Mouse (Mus musculus) CH12.LX (cell line): ENCODE results near the gene Spred2.

Source experiments
- CTCF ChIP-seq, 2 experiments: IDR thresholded peaks in 1 of 2; conservative IDR thresholded peaks in 1 of 2; 2 replicates each; pipeline ENCODE4 v1.5.1; 2011 to 2012; ENCODE audit warnings: low read depth in 2 of 2, low read length in 2 of 2, improper control_type of control experiment in 1 of 2, inconsistent platforms in 1 of 2, mild to moderate bottlenecking in 1 of 2, moderate library complexity in 1 of 2
- E2F4 ChIP-seq: IDR thresholded peaks from 2 replicates; pipeline ENCODE4 v1.6.1; 2011; ENCODE audit warnings: low read depth, low read length, improper control_type of control experiment; ENCODE audit not compliant: insufficient replicate concordance
- HCFC1 ChIP-seq: IDR thresholded peaks from 2 replicates; pipeline ENCODE4 v1.6.1; 2012; ENCODE audit warnings: low read depth, mild to moderate bottlenecking, inconsistent platforms, low read length, improper control_type of control experiment
- MAFK ChIP-seq: IDR thresholded peaks from 2 replicates; pipeline ENCODE4 v1.6.1; 2011; ENCODE audit warnings: low read length, improper control_type of control experiment; ENCODE audit not compliant: insufficient replicate concordance
- MAZ ChIP-seq: IDR thresholded peaks from 2 replicates; pipeline ENCODE4 v1.6.1; 2012; ENCODE audit warnings: low read depth, mild to moderate bottlenecking, inconsistent platforms, low read length, improper control_type of control experiment, moderate library complexity
- MYC ChIP-seq: IDR thresholded peaks from 2 replicates; pipeline ENCODE4 v1.6.1; 2011; ENCODE audit warnings: low read depth, mild to moderate bottlenecking, improper control_type of control experiment, low read length
- POLR2A ChIP-seq: IDR thresholded peaks from 2 replicates; pipeline ENCODE4 v1.6.1; 2011; ENCODE audit warnings: low read depth, mild to moderate bottlenecking, improper control_type of control experiment, low read length
- SIN3A ChIP-seq: IDR thresholded peaks from 2 replicates; pipeline ENCODE4 v1.6.1; 2012; ENCODE audit warnings: low read length, improper control_type of control experiment, inconsistent platforms
- TCF12 ChIP-seq: IDR thresholded peaks from 2 replicates; pipeline ENCODE4 v1.6.1; 2014; ENCODE audit warnings: low read depth, mild to moderate bottlenecking, inconsistent platforms, low read length, improper control_type of control experiment
- ZC3H11A ChIP-seq: IDR thresholded peaks from 2 replicates; pipeline ENCODE4 v1.6.1; 2012; ENCODE audit warnings: low read depth, mild to moderate bottlenecking, inconsistent platforms, low read length, improper control_type of control experiment
- ZMIZ1 ChIP-seq: IDR thresholded peaks from 2 replicates; pipeline ENCODE4 v1.6.1; 2012; ENCODE audit warnings: low read depth, mild to moderate bottlenecking, inconsistent platforms, low read length, improper control_type of control experiment

- TF ChIP-seq POLR2A (no peak), E2F4 (no peak), MAZ (no peak), TCF12 (no peak), MYC (no peak), MAFK (no peak), ZMIZ1 (no peak), SIN3A (no peak), HCFC1 (no peak), ZC3H11A (no peak), CTCF (conservative IDR thresholded peaks at IDR 0.05 in 1 of 2, IDR thresholded peaks at IDR 0.05 in 1 of 2; ENCODE audit: low read depth in 2 of 2, low read length in 2 of 2) (no peak)
Measured at GRCm38 (mm10) chr11:20066106-20066505, 141.9 kb downstream of the Spred2 start.
